Mouse (Mus musculus): ENCODE data around the gene Use1. TPM values are rescaled to one million over a fixed set of nuclear protein-coding genes. Genes with fewer than 3 reads are reported as not detected.

Gene Use1
- total and polyA plus RNA-seq, 3 experiments, result 69.6 to 130 (median 98.7) TPM

- in situ Hi-C loops (cut with MboI; ENCODE audit: low pct_ligation_motif_present, low pct_unique_long_range_greater_than_20kb, low sequenced_read_pairs) (no loop called here), dilution Hi-C loops (cut with MboI; ENCODE audit: extremely low pct_ligation_motif_present, extremely low pct_unique_long_range_greater_than_20kb, low sequenced_read_pairs) (no loop called here)
- DNase-seq (ENCODE audit: extremely low read depth), result no peak
- no peak overlapping the region for H3K27ac ChIP-seq (ENCODE audit: insufficient read depth, low read depth)
- H3K79me2 ChIP-seq (replicated peaks; ENCODE audit: control insufficient read depth, extremely low read depth, insufficient read depth, poor library complexity, severe bottlenecking), result 0 out of 2 replicates have a peak, but pooled peaks cover 4% of the 10 kb centered on the region
- no peaks in the 10 kb centered on the region for H3K27me3 ChIP-seq (replicated peaks)
- no peak for TF ChIP-seq USF2 (conservative IDR thresholded peaks at IDR 0.05; ENCODE audit: low read depth, low read length)
- no peak for TF ChIP-seq UBTF (IDR thresholded peaks at IDR 0.05; ENCODE audit: low read depth, low read length)
- no peak for TF ChIP-seq JUN (IDR thresholded peaks at IDR 0.05; ENCODE audit: insufficient read depth, low read depth, low read length)
- no peak for TF ChIP-seq RCOR1 (conservative IDR thresholded peaks at IDR 0.05; ENCODE audit: low read depth, low read length)
- no peak for TF ChIP-seq SIN3A (IDR thresholded peaks at IDR 0.05; ENCODE audit: low read length)
- TF ChIP-seq ZNF384 (IDR thresholded peaks at IDR 0.05; ENCODE audit: low read depth, low read length), result no peak
- no peak for TF ChIP-seq CHD2 (IDR thresholded peaks at IDR 0.05; ENCODE audit: low read length)
- no peak for TF ChIP-seq MXI1 (IDR thresholded peaks at IDR 0.05; ENCODE audit: low read depth, low read length)
- TF ChIP-seq EP300 (IDR thresholded peaks at IDR 0.05; ENCODE audit: low read length), result no peak
- no peak for TF ChIP-seq TCF12 (IDR thresholded peaks at IDR 0.05; ENCODE audit: low read depth, low read length)
- no peak for TF ChIP-seq ZMIZ1 (IDR thresholded peaks at IDR 0.05; ENCODE audit: low read depth, low read length)
- no peak for TF ChIP-seq MAZ (IDR thresholded peaks at IDR 0.05; ENCODE audit: low read depth, low read length)
- H3K9ac ChIP-seq (ENCODE audit: insufficient read depth, low read depth), result no peak overlapping the region
- H3K9me3 ChIP-seq (replicated peaks; ENCODE audit: low read length), result no peaks in the 10 kb centered on the region
- H3K4me2 ChIP-seq (ENCODE audit: insufficient read depth, low read depth, poor library complexity, severe bottlenecking), result no peak overlapping the region
- H3K36me3 ChIP-seq (replicated peaks in 1 of 2; ENCODE audit: control insufficient read depth in 1 of 2, insufficient read depth in 1 of 2, low read length in 1 of 2), result no peaks in the 10 kb centered on the region
- H3K4me1 ChIP-seq (ENCODE audit: control insufficient read depth in 1 of 2, insufficient read depth in 2 of 2), result peaks cover 10 to 38% of the 10 kb centered on the region in 2 experiments
- H3K4me3 ChIP-seq (replicated peaks in 1 of 3; ENCODE audit: low read depth in 2 of 3, low read length in 2 of 3, poor library complexity in 1 of 3), result no peak overlapping the region
Observed at GRCm38 (mm10) chr8:71392391-71392790, 25.7 kb downstream of the Use1 start.

- Histone ChIP-seq H3K79me2 (replicated peaks; ENCODE audit: control insufficient read depth, extremely low read depth, insufficient read depth, poor library complexity, severe bottlenecking) (peaks cover 6% of the 10 kb centered on the region; the same call in 1 of the 2 replicates), H3K4me1 (ENCODE audit: control insufficient read depth in 1 of 2, insufficient read depth in 2 of 2) (peaks cover 13 to 43% of the 10 kb centered on the region in 2 experiments), H3K27ac (ENCODE audit: insufficient read depth, low read depth) (no peak overlapping the region), H3K9me3 (replicated peaks; ENCODE audit: low read length) (no peaks in the 10 kb centered on the region), H3K36me3 (replicated peaks in 1 of 2; ENCODE audit: control insufficient read depth in 1 of 2, insufficient read depth in 1 of 2, low read length in 1 of 2) (peaks cover 0 to 2% of the 10 kb centered on the region in 2 experiments), H3K4me3 (replicated peaks in 1 of 3; ENCODE audit: low read depth in 2 of 3, low read length in 2 of 3, poor library complexity in 1 of 3) (peak overlapping the region in 2 of 3 experiments; percentile 10 to 26), H3K9ac (ENCODE audit: insufficient read depth, low read depth) (no peak overlapping the region), H3K4me2 (ENCODE audit: insufficient read depth, low read depth, poor library complexity, severe bottlenecking) (no peak overlapping the region), H3K27me3 (replicated peaks) (no peaks in the 10 kb centered on the region)
- TF ChIP-seq ZNF384 (IDR thresholded peaks at IDR 0.05; ENCODE audit: low read depth, low read length) (no peak), UBTF (IDR thresholded peaks at IDR 0.05; ENCODE audit: low read depth, low read length) (no peak), KAT2A (IDR thresholded peaks at IDR 0.05; ENCODE audit: insufficient replicate concordance, low read length) (no peak), HCFC1 (IDR thresholded peaks at IDR 0.05; ENCODE audit: low read depth, low read length) (no peak)
- in situ Hi-C loops (cut with MboI; ENCODE audit: low pct_ligation_motif_present, low pct_unique_long_range_greater_than_20kb, low sequenced_read_pairs) (no loop called here), dilution Hi-C loops (cut with MboI; ENCODE audit: extremely low pct_ligation_motif_present, extremely low pct_unique_long_range_greater_than_20kb, low sequenced_read_pairs) (no loop called here)
- peak; percentile 74 for DNase-seq (ENCODE audit: extremely low read depth)
Observed at GRCm38 (mm10) chr8:71392871-71393270, 26.2 kb downstream of the Use1 start.

Data from CH12.LX (cell line).